Mouse (Mus musculus) adipocyte (in vitro differentiated cells): ENCODE measurements around the gene Serbp1.
"Not testable (repeated sequence)": the region's sequence is repeated elsewhere in the genome, so short reads cannot be mapped to it uniquely, and the experiment has no call there.

Experiments used
- DNase-seq: peaks from one replicate; pipeline ENCODE4 v3.0.0-alpha.2; 2016; ENCODE audit warnings: low spot score

Serbp1 gene

DNA sequence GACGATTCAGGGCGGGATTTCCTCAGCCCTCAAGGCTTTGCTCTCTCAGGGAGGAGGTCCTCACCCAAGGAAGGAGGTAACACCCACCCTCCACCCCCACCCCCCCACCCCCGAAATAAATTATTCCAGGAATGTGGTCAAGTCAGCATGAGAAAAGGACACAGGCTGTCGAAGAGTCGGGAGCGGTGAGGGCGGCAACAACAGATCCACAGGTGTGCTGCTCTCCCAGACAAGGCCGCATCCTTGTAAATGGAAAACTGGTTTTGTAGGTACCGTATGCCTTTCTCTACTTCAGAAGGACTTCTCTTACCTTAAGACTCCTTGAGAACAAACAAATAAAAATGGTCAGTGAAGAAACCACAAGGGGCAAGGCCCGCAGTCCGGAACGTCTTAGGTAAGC, at the start of gene Serbp1:
Gene Serbp1 (plus strand): TSS at position 200 of the 400 bp plus-strand sequence.
- no peak for DNase-seq

DNA sequence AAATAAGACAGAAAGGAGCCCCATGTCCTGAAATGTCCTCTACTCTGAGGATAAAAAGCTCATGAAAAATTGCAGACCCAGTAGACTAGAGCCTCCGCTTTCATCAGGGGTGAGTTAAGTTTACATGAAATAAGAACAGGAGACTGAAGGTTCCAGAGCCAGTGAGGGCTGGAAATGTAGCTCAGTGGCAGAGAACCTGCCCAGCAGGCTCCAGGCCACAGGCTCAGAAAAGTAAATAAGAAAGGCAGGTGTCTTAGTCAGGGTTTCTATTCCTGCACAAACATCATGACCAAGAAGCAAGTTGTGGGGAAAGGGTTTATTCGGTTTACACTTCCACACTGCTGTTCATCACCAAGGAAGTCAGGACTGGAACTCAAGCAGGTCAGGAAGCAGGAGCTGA, 44.4 kb upstream of the Serbp1 start:
- DNase-seq = no peak

DNA sequence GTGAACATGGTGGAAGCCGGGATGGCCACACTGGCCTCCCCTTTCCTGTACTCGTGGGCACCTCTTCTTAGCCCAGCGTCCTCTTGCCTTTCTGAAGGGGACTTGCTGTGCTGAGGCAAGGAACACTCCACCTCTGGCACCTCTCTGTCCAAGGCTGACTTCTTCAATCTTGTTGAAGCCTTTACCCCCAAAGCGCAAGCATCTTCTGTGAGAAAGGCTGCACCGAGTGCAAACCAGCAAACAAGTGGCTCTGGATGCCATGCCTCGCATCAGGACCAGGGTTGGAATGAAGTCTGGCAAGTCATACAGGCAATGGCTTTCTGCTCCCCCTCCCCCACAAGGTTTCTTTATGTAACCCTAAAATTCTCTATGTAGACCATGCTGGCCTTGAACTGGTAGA, 43.4 kb upstream of the Serbp1 start:
- DNase-seq = no peak

DNA sequence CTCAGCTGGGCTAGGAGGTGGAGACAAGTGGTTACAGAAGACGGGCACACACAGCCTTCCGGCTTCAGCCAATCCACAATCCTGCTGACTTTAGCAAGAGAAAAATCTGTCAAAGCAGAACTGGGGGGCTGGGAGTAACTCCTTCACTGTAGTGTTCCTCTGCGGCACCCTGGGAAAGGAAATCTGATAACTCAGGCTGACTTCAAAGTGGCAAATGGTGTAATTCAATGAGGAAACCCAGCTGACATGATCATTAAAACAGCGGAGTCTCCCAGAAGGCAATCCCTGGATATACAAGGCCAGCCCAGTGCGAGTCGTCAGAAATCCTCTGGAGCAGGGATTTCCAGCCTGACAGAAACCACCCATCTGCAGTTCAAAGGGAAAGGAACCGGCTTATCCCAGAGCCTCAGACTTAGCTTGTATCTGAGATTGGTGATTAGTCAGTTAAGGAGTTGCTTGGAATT, 42.8 kb upstream of the Serbp1 start:
- no peak for DNase-seq

DNA sequence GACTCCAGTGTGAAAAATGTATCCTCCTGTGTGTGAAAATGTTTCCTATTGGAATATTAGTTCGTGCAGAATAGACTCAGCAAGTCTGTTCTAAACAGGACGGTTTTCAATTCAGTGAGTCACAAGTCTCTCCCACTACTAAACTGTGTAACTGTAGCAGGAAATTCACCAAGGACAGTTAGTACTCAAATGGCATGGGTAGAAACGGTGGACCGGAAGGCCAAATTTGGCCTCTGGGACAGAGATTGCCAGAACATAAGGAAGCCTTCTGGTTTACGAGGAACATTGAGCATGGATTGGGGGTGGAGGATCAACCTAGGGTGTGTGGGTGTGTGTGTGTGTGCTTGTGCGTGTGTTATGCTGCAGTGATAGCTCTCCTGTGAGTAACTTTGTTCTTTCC, 41.2 kb upstream of the Serbp1 start:
- DNase-seq = no peak

DNA sequence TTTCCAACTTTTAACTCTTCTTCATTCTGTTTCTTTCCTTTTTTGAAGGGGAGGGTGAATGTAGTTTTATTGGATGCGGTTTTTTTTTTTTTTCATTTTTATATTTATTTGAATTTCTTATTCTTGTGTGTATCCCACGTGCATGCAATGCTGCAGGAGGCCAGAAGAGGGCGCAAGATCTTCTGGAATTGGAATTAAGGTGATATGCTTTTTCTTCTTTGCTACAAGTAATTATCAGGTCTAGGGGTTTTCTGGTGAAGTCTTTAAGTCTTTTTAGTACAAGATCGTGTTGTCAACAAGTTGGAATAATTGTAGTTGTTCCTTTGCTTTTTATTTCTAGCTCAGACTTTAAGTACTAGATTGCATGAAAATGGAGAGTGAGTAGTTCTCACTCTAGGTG, 39.9 kb upstream of the Serbp1 start:
- peak; percentile 42 for DNase-seq

DNA sequence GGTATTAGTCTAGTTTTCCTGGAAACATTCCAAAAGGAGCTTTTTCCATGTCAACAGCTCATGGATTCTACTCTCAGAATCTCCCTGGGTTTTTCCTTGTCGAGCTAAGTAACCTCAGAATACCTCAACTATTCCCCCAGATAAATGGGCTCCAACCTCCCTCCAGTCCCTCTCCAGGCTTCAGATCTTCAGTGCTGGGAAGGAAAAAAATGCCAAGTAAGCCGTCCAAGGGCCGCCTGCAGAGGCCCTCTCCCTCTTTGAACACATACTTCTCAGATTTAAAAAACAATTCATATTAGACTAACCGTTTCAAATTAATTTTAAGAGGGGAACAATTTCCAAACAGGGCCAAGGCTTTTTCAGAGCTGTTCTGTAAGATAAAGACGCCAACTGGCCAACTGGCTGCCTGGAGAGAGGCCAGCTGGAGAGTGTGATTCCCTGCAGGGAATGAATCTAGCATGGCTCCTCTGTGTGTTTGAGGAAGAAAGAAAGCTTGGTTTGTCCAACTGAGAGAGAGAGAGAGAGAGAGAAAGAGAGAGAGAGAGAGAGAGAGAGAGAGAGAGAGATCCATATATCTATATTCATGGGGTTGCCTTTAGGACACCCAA, 37.2 kb upstream of the Serbp1 start:
- DNase-seq = peak; percentile 56

DNA sequence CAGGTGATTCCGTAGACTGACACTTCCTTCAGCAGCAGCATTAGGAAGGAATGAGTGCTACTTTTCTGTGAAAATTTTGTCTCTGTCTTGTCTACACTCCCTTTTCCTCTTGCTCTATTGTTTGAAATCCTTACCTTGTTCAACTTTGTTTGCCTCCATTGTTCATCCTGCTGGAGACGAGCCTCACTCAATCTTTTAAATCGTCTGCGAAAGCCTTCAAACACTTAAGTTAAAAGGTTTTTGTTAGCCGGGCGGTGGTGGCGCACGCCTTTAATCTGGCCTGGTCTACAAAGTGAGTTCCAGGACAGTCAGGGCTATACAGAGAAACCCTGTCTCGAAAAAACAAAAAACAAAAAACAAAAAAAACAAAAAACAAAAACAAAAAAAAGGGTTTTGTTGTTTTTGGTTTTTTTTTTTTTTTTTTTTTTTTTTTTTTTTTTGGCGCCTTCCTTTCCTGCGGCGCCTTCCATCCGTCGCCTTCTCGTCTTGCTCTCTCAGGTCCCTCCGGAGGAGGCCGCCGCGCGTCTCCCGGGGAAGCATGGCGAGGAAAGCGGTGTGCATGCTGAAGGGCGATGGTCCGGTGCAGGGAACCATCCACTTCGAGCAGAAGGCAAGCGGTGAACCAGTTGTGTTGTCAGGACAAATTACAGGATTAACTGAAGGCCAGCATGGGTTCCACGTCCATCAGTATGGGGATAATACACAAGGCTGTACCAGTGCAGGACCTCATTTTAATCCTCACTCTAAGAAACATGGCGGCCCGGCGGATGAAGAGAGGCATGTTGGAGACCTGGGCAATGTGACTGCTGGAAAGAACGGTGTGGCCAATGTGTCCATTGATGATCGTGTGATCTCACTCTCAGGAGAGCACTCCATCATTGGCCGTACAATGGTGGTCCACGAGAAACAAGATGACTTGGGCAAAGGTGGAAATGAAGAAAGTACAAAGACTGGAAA, 32.6 kb upstream of the Serbp1 start:
- no peak for DNase-seq

DNA sequence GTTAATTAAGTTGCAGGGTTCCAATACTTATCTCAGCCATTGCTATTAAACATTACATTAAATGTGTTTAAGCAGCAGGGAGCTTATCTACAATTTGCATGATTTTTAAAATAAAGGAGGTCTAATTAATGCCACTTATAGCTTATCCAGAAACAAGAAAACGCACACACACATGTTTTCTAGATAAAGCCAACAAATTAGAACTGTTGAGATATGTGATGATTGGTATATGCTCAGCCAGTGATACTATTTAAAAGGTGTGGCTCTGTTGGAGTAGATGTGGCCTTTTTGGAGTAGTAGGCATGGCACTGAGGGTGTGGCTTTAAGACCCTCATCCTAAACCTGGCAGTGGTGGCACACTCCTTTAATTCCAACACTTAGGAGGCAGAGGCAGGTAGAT, 25.6 kb upstream of the Serbp1 start:
- no peak for DNase-seq

DNA sequence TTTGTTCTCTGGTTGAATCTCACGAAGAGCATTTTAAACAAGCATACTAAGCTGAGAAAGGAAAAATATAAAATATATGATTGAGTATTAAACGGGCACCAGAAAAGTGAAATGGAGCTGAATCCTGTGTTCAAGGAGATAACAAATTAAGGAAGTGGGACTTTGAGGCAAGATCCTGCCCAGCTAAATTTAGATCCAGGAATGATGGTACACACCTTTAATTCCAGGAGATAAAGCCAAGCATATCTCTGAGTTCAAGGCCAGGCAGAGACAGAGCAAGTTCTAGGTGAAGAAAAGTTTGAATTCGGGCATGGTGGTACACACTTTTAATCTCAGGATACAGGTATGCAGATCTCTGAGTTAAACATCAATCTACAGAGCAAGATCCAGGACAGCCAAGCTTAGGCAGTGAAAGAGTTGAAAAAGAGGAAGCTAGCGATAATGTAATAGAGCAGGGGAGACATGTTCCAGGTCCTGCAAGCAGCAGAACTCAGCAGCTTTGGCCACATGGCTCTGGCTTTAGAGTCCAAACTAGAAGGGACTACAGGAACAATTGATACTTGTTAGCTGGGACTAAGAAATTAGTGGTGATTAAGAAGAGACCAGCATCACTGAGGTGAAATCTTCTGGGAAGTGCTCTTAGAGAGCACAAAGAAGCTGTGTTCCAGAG, 24.4 kb upstream of the Serbp1 start:
- no peak for DNase-seq

DNA sequence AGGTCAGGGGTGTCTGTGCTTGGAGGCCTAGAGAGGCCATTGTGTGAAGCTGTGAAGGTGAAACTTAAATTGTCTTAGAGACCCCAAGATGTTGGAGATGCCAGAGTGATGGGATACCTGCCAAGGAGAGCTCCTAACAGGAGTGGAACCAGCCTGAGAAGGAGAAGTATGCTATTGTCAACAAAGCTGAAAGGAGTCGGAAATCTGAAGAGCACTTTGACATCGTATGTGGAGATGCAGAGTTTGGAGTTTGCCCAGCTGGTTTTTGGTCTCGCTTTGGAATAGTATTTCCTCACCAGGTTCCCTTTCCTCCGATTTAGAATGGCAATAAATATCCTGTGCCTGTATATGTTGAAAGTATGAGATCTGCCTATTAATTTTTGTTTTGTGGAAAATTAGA, 20.6 kb upstream of the Serbp1 start:
- DNase-seq = no peak

DNA sequence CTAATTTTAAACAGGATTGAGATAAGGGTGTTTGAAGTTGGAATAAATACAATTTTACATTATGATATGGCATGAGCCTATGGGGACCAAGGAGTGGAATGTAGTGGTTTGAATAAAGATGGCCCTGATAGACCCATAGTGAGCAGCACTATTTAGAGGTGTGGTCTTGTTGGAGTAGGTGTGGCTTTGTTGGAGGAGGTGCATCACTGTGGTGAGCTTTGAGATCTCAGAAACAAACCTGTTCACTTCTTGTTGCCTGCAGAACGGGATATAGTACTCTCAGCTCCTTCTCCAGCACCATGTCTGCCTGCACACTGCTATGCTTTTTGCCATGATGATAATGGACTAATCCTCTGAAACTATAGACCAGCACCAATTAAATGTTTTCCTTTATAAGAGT, 20.1 kb upstream of the Serbp1 start:
- DNase-seq = no peak

DNA sequence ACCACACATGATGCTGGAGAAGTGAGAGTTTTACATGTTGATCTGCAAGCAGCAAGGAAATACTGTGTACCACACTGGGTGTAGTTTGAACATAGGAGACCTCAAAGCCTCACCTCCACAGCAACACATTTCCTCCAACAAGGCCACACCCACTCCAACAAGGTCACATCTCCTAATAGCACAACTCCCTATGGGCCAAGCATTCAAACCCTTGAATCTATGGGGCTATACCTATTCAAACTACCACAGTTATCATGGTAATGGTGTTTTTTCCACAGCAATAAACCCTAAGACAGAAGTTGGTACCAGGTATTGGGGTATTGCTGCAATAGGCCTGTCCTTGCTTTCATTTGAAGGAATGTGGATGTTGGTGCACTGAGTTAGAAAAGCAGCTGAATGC, 19.4 kb upstream of the Serbp1 start:
- DNase-seq = no peak

DNA sequence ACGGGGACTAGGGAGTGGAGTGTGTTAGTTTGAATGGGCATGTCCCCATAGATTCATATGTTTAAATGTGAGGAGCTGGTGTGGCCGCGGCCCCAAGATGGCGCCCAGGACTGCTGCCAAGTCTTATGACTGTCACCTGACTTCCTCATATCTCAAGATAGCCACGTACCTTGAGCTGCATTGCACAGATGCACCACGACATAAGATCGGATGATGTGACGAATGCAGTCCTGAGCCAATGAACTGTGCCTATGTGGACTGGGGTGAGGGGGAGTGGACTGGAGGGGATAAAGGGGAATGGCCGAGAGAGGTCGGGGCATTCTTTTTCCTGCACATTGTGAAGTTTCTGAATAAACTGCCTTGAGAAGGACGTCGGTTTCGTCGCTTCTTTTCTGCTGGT, 18.0 kb upstream of the Serbp1 start:
- not testable (repeated sequence) for DNase-seq

DNA sequence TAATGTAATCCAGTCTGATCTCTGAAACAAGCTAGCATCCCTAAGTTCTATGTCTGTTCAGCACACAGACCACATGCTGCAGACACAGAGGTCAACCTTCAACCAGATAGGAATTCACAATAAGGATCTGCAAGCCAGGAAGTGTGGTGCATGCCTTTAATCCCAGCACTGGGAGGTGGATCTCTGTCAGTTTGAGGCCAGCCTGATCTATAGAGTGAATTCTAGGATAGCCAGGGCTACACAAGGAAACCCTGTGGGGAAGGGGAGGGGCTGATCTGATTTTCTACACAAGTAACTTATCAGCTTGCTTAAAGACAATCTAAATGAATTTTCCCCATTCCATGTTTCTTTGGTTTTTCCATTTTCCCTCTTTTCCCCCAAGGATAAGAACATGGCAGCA, 17.2 kb upstream of the Serbp1 start:
- no peak for DNase-seq

DNA sequence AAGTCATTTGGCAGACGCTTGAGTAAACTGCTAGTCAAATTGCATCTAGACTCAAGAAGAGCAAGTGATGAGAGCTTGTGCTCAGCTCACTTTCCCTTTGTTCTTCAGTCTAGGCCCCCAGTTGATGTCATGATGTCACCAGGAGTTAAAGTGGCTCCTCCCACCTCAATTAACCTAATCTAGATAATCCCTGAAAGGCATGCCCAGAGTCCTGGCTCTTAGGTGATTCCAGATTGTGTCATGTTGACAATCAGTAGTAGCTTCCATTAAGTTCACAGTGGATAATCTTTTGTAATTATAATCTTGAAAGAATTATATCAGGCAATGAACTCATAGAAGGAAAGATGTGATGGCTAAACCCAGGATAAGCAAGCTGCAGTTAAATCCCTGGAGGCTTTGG, 14.9 kb upstream of the Serbp1 start:
- DNase-seq = no peak

DNA sequence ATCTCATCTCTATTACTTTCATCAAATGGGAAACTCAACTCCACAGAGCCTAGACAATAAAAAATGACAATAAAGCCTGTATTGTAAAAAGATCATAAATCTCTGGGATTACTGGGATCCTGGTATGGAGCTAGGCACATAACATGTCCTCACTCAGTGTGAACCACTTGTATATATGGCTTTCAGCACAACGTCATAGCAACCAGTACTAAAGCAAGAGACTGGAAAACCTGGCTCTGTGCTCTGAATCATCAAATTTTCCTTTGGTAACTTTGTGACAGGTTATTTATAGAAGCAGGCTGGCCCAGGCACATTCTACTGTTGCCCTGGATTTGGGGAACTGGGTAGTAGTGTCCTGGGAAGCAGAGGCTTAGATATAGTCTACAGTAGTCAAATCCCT, 14.5 kb upstream of the Serbp1 start:
- DNase-seq = peak; percentile 18

DNA sequence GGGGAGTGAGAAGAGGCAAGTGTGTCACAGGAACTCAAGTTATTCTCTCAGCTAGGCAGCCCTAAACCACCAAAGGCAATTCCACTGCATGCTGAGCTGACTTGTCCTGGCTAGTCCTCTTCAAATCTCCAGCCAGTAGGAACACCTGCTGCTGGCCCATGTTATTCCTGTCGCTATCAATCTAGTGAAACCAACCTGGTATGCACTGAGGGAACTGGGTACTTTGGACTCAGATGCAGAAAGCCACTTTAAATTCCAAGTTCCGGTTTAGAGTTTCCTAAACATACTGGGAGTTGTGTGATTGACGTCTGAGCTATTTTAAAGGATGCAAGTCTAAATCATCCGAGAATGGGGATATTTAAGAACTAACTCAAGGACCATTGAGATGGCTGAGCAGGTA, 11.7 kb upstream of the Serbp1 start:
- no peak for DNase-seq

DNA sequence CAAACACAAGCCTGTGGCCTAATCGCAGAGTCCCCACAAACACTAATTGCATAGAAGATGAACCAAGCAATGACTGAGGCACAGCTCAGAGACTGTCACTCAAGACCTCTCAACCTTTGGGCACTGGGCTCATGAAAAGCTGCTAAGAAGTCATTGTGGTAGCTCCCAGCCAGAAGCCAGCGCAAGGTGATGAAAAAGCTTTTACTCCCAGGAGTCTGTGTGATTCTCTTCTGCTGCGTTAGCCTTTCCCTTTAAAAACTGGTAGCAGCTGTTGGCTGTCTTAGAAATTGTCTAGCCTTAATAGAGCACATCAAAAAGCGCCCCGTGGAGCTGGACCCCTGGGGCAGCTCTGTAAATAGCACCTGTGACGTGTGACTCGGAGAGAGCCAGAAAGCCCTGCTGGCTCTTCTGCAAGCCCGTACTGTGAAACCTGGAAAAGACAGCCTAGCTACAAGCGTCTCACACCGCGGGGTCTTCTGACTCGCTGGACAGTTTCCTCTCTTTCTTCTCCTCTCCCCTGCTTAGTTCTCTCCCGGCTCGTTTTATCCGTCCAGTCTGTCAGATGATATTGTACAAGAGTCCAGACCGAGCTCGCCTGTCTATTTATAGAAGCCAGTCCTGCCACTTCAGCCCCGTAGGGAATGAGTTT, 9.4 kb upstream of the Serbp1 start:
- no peak for DNase-seq

DNA sequence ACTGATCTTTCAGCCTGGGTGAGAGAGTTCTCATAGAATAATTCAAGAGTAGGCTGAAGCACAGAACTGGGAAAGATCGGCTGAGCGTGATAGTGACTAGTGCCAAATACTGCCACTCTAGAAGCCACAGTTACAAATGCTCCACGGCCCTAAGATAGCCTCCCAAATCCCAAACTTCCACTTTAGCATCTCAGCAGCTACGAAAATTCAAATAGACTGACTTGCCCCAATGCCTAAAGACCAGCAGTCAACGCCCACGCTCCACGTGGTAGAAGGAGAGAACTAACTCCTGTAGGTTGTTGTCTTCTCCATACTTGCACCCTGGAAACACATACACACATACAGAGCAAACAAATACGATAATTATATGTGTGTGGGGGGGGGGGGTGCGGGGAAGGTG, 8.5 kb upstream of the Serbp1 start:
- no peak for DNase-seq

DNA sequence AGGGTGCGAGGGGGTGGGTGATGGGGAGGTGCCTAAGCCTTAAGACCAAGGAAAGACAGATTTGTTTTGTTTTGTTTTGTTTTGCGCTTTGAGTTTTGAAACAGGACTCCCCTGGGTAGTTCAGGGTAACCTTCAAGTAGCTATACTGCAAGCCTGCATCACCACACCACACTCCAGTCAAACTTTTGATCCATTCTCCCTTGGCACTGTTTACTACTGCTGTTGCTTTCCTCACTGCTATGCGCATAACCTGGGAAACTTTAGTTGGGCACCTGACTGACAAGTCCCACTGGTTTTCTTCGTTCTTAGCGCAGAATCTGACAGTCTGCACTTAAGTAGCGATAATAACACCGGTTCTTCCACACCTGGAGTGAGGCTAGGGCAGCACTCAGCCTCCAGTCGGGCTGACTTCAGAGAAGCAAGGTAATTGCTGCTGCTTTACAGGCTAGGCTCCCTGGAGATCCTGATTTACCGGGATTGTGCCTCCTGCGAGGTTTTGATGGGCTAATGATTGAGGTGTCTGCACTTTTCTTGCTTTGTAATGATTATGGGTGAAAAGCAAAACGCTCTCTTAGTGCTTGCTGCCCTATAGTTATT, 8.0 kb upstream of the Serbp1 start:
- no peak for DNase-seq

DNA sequence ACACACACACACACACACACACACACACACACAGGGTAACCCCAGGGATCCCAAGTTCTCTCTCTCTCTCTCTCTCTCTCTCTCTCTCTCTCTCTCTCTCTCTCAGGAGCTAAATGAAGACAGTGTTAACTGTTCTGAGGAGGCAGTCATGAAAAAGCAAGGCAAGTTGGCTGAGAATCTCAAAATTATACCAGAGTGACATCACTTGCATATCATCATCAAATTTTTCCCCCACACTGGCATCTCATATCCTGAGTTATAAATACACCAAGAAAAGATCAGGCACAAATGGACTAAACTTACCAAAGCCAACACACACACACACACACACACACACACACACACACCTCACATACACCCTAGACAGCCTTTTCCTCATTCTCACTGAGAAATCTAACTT, 7.0 kb upstream of the Serbp1 start:
- no peak for DNase-seq
